Mouse (Mus musculus) olfactory bulb, adult 2 months (tissue): ENCODE results near the gene Gm20532.

Source experiments
- CTCF ChIP-seq: fragments of 200-500 bp; IDR thresholded peaks from 2 replicates; pipeline ENCODE4 v1.5.1; 2012; ENCODE audit warnings: low read depth, mild to moderate bottlenecking, low read length, moderate library complexity; ENCODE audit not compliant: insufficient read depth
- POLR2A ChIP-seq: fragments of 200-500 bp; IDR thresholded peaks from 2 replicates; pipeline ENCODE4 v1.6.1; 2012; ENCODE audit warnings: mild to moderate bottlenecking, low read depth, low read length, moderate library complexity; ENCODE audit not compliant: insufficient read depth

GRCm38 (mm10) chr2:26668746-26669145, 82.3 kb downstream of the Gm20532 start:
- TF ChIP-seq POLR2A (no peak), CTCF (no peak)
